Mouse (Mus musculus): Measurements from ENCODE around the gene Igf2bp2.

DNA sequence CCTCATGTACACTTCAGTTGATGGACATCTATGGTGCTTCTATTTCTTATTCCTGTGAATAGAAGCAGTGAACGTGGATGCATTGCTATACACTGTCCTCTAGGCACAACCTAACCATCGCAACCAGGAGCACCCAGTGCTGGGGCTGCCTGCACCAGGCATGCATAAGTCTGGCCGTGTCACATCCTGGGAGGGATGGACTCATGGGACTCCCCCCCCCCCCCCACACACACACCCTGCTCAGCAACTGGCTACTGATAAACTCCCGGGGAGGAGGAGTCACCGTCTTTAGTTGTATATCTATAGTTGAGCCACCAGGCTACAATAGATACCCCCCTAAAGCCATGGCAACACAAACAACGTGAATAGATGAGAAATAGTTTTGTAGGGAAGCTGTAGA is 105.6 kb downstream of the Igf2bp2 start:
- TF ChIP-seq CTCF (IDR thresholded peaks at IDR 0.05; ENCODE audit: low read depth, low read length): no peak
- no peak for TF ChIP-seq POLR2A (IDR thresholded peaks at IDR 0.05; ENCODE audit: borderline replicate concordance, low read depth, low read length)

All from bone marrow macrophage, adult 2 months (primary cell).